Mouse (Mus musculus) urinary bladder, postnatal 14 days (tissue): ENCODE results near the gene Mmgt2.

Source experiments
- DNase-seq: peaks from one replicate; pipeline ENCODE4 v3.0.0; 2021; ENCODE audit warnings: low spot score

The Mmgt2 gene

DNA sequence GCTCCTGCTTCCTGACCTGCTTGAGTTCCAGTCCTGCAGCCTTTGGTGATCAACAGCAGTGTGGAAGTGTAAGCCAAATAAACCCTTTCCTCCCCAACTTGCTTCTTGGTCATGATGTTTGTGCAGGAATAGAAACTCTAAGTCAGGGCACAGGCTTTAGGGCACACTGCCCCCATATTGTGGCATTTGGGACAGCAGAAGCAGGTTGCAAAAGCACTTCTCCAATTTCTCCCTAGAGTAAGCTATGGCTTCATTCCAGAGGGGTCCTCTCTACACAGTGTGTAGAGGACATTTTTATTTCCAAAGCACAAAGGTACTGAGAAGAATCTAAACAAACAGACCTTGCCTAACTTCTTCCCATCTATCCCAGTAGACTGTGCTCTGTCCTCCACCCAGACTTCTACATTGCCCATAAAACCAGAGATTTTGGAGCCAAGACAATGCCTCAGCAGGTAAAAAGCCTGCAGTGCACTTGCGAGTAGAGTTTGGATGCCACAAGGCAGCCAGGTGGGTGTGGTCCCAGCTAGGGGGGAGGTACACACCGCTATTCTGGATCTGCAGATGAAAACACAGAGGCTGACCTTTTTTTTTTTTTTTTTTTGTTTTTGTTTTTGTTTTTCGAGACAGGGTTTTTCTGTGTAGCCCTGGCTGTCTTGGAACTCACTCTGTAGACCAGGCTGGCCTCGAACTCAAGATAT, 26.7 kb upstream of the Mmgt2 start:
- no peak for DNase-seq

DNA sequence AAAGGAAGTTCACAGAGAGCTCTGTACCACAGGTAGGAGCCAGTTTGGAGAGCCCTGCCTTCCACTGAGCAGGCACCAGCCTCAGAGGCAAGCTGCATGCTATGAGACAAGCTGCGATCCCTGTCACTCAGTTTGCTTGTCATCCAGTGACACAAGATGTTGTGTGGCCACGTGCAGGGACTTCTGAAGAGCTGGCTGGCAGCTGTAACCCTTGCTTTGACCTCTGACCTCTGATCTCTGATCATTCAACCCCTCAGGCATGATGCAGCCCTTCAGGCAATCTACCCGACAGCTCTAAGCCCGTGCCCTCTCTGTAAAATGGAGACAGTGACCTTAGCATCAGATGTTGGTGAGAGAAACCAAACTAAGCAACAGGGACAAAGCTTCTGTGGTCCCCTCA, 25.6 kb upstream of the Mmgt2 start:
- no peak for DNase-seq

DNA sequence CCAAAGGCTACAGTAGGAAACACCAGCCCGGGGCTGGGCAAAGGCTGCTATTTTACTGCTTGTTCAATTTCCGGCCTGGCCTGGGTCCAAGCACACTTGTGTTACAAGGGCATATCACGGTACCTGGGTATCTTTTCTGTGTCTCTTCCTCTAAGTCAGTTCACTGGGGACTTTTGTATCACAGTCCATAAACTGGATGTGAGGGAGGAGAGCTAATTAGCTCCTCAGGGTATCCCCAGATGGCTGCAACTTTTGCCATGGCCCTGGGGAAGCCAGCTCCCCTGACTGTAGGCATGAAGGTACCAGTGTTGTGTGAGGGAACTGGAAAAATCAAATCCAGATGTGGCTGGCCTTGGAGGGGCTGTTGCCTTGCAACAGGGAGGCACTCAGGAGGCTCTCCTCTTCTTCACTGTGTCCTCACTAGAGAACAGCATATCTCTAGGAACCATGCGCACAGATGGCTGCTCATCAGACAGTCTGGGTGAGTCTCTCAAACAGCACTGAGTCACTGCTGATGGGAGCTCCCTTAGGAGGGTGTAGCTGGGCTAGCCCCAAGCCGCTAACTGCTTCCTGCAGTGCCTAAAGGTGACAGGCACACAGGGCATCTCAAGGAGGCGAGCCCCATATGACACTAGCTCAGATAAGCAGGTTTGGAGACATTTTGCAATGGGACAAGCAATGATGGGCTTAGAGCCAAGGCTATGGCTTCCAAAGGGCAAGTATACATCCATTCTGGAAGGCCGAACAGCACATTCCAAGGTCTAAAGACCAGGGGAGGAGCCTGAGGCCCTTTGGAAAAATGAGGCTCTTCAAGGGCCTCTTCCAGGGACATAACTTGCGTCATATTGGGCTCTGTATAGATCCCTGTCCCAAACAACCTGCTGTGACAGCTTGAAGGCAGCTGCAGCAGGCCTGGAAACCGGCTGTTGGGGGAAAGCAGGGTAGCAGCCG, 23.8 kb upstream of the Mmgt2 start:
- no peak for DNase-seq

DNA sequence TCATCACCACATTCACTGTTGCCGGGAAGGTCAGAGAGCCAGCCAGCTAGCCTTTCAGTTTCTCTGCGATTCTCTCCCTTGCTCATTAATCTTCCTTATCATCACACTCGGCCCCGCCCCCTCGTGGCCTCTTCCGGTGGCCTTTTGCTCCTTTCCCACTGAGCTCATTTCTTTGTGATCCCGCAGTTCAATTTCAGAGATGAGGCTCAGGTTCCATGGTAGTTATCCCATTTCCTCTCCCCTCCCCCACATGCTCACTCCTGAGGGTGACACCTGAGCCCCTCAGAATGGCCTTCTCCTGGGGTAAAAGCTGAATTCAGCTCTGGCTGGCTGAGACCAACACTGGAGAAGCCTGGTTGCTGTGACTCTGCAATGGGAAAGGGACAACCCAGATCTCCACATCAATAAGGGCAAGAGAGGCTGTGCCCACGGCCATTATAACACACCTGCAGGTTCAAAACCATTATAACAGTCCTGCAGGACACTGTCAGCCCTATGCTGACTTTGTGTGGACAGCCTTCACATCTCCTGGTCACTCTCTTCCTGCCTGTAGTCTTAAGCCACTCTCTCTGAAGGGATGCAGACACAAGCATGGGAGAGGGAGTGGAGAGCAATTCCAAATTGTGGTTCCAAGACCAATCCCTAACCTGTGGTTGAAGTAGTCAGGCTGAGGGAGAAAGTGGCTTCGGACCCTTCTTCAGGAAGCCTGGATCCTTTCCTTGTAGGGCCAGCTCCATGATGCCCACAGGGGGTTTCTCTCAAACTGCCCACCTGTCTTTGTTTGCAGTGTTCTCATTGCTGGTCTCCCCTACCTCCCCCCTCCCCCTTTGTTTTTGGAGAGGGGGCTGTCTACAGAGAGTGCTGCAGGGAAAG, 18.9 kb upstream of the Mmgt2 start:
- no peak for DNase-seq

DNA sequence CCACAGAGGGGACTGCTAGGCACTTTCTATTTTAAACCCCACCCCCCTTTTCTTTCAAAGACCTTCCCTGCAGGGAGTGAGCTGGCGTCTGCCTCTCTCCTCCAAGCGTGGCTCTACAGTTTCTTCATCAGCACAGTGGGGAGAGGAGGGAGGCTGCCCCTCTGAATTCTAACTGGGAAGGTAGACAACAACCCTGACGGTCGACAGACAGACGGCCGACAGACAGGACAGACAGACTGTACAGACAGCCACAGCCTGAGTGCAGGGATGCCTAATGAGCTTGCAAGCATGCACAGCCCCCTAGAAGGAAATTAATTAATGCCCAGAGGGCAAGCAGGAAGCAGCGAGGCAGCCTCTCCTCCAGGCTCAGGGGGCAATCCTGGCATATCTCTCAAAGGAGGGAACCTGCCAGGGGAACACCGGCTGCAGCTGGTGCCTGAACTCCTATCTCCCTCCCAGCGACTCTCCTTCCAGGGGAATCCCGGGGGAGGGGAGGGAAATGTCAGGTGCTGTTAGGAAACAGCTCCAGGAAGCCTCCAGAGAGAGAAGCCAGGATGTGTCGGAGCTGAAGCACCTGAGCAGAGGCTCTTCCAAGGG, 18.1 kb upstream of the Mmgt2 start:
- no peak for DNase-seq

DNA sequence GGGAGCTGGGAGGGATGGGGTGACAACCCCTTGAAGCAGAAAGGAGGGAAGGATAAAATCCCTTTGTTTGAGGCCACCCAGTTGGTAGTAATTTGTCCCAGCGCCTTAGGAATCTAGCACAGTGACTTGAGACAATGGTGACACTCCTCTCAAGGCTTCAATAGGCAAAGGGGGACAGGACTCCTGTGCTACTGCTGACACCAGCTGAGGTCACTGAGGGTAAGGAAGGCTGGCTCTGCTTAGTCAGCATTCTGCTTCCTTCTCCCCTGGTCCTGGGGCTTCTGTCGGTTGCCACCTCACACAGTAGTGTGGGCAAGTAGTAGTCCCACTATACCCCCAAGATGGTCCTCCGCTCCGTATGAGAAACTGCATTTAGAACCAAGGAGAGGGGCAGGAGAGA, 17.3 kb upstream of the Mmgt2 start:
- DNase-seq = no peak

DNA sequence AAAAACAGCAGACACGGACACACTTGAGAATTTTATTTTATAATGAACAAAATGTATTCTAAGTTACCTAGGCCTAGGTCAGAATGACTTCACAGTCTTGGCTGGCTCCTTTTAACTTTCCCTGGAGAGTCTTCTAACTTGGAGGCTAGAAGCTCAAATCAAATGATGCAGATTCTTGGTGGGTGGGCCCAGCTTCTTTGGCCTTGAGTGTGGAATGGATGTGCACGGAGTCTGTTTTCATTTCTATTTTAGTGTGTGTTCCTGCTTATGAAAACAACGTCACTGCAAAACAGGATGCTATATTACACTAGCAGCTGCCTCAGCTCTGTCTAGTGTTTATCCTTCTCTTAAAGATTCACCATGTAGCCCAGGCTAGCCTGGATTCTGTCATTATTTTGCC, 13.1 kb upstream of the Mmgt2 start:
- no peak for DNase-seq

DNA sequence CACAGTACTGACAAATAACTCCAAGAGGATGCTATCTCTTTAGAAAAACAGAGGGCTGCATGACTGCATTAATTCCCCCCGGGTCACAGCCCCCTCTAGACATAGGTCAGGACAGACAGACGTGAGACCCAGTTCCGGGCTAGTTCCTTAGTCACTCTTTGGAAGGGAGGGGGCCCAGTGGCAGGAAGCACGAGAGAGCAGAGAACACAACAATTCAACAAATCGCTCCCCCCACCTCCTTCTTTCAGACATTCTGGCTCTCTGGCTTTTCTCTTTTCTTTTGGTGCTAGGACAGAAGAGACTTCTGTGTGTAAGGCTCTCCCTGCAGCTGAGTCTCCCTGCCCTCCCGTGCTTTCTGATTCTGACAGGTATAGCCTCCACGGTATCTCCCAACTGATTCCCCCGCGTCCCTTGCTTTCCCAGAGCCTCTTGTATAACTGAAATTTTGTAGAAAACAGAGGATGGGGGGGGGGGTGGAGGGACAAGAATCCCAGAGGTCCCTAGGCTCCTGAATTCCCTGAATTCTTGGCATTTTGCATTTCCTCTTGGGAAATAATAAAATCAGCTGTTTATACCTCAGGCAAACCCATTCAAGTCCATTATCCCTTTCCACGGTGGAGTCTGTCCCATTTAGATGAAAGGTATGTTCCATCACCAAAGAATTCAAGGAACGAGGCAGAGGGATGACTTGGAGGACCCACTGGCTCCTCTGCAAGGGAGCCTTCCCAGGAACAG, 12.2 kb upstream of the Mmgt2 start:
- no peak for DNase-seq

DNA sequence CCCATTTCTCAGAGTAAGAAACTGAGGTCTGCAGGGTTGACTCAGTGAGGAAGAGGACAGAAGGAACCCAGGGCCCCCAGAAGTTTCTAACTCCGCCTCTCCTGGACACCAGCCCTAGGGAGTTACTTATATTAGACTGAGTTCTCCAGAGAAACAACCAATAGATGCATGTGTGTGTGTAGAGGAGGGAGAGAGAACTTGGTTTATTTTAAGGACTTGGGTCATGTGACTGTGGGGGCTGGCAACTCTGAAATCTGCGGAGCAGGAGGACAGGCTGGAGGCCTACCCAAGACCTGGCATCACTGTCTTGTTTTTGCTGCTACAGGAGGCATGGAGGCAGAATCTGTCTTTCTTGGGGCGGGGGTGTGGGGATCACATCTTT, 11.6 kb upstream of the Mmgt2 start:
- DNase-seq = no peak

DNA sequence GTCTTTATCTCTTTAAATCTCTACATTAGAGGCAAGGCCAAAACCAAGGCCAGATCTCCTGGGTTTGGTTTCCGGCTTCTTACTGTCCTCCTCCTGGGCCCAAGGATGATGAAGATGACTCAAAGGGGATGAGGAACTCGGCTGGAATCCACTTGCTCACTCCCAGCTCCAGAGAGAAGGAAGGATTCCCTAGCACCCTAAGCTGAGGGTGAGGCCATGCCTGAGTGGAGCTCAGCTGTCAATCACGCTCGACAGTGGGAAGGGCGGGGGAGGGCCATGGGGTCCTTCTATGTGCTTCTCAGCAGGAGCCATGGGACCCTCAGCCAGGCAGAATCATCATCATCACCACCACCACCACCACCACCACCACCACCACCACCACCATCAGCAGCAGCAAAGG, 11.1 kb upstream of the Mmgt2 start:
- DNase-seq = peak; percentile 18

DNA sequence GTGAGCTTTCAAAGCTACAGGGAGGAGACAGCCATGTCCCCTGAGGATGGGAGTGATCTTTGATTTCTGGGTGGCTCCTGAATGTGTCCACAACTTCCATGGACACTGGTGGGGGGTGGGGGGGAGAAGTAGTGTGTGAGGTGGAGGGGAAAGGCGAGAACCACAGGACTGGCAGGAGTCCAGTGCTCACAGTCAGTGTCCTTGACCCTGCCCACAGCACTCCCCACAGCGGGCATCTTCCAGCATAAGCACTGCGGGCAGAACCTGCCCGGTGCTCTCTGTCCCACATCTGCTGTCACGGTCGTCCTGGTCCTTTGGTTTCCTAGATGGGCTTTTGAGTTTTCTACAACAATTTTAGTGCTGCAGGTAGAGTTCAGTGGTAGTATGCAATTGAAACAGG, 10.7 kb upstream of the Mmgt2 start:
- no peak for DNase-seq

DNA sequence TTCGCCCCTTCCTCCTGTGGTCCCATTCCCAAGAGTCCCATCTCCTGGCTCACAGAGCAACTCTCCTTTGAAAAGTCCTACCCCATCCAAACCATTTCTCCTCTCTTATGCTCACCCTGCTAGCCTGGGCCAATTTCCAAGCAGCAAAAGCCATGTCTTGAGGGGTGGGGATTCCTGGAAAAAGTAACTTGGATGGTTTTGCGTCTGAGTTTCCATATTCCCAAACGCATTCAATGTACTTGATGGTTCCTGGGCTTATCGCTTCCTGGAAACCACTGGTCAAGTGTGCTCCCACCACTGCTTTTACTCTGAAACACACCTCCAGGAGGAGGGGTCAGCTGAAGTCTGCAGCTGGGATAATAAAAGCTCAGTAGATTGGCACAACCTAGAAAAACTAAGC, 10.1 kb upstream of the Mmgt2 start:
- no peak for DNase-seq

DNA sequence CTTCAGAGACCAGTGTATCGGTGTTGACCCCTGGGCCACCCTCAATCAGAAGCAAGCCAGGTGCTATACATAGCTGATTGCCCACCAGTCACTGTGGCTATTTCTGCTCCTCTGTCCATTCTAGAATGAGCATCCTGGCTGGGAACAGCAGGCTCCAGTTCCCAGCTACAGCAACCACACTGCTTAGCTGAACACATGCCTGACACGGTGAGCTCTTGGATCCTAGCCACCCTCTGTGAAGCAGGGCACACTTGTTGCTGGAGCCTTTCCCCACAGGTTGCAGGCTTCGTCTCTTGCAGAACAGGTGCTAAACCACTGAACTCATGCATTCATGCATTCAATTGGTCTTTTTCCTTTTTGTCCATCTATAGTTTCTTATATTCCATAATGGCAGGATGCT, 8.1 kb upstream of the Mmgt2 start:
- no peak for DNase-seq

DNA sequence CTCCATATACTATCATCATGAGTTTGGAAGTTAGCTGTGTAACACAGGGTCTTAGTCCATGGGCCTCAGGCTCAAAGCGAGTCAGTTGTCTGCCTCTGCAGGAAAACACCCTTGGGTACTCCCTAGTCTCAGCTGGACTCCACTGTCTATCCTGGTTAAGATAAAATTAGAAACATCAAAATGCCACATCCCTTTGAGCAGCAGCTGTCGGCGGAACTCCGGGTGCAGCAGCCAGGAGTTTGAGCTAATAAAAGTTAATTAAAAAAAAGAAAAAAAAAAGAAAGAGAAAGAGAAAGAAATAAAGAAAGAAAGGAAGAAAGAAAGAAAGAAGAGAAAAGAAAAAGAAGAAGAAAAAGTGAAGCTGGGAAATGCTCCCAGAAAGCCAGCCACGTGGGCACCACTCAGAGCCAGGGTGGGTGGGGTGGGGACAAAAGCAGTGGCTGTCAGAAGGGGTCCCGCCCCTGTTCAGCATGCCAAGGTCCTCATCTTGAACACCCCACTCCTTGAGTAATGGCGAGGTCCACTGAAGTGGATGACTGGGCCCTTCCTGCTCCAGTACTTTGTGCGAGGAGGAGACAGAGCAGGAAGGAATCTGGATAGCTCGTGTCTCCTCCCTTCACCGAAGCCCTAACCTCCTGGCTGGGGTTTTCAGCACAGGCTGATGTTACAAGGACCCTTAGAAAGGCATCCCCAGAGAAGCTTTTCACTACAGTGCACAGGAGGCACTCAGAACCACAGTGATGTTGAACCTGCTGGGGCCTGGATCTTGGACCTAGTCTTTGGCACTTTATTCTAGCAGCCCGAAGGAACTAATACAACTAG, 6.2 kb upstream of the Mmgt2 start:
- peak; percentile 32 for DNase-seq

DNA sequence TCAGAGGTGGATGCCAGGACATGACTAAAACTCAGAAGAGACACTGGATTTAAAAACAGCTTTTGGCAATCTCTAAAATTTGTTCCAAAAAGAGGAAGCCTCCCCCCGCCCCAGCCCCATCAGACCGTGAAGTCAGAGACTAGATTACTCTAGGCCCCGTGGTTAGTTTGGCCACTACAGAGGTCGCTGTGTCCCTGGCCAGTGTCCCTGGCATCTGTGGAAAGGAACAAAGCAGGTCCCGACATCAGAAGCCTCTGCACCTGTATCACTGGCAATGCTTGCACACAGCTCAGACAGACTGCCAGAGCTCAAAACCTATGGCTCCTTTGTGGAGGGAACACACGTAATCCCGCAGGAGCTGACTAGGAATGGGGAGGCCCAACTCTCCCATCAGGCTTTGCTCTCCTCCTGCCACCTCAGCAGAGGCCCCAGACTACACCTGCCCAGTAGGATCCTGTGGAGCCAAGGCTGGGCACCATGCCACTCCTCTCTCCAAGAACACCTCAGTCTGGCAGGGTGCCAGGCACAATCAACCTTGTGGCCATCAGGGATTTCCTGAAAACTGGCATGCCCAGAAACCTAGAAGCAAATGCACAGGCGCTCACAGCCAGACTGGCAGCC, 5.3 kb upstream of the Mmgt2 start:
- DNase-seq = peak; percentile 76

DNA sequence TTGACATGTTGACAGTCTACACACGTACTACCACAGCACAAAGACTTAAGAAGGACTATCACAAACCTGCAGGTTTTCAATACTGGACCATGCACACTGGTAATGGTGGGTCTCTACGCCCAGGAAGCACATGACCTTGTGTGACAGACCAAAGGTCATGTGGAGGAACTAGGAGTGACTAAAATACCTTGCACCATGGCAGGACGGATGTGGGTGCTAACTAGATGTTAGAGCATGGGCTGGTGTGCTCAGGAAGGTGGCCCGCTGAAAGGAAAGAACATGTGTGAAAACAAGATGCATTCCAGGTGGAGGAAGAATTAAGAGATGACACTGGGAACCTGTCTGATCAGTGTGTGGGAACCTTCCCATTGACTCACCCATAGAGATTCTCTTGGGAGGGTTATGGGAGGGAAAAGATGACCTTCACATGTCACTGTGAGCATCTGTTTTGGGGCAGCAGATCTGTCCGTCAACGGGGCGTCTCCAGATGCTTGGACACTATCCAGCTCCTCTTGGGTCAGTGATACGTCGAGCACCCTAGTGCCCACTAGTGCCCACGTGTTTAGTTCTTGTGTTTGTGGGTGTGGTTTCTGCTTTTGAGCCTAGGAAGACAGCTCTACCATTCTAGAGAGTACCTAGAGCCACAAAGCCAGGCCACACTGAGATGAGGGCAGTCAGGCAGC, 4.6 kb upstream of the Mmgt2 start:
- no peak for DNase-seq

DNA sequence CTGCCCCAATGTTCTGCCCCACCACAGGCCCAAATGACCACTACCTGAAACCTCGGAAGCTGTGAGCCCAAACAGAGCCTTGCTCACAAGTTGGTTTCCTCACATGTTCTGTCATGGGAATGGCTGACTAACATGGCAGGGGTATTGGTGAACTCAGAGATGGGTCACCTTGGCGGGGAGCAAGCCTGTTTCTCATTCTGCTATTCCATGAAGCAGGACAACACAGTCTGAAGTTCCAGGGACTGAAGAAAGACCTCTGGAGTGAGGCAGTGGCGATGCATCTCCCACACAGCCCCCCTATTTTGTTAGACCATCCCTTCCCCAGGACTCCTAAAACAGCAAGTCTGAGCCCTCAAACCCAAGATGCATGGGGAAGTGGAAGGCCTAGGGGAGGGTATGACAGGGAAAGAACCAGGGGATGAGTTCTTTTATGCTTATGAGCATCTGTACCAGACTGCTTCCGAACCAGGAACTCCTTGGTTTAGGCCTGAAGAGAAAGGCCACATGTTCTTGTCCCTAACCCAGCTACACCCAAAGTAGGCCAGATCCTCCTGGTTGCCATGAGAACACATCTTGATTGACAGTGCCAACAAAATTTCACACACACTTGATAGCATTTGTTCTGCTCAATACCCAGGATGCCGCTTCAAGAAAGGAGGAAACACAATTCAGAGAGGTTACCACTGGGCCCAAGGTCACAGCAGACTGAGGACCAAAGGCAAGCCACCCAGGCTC, 3.7 kb upstream of the Mmgt2 start:
- DNase-seq = no peak

DNA sequence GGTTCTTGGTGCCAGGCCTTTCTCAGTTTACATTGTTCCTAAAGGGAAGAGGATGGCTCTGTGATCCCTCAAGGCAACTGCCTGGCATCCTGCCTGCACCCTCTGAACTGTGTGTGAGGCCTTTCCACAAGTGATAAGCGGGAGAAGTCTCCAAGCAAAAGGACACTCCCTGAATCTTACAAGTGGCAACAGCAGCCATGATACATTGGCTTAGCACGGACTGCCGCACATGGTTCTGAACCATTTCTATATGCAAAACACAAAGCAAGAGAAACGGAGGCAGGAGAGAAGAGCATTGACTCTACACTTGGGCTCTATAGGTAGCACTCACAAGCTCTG, 3.2 kb upstream of the Mmgt2 start:
- no peak for DNase-seq
